Mouse (Mus musculus): ENCODE data around the gene Ifna2.

DNA sequence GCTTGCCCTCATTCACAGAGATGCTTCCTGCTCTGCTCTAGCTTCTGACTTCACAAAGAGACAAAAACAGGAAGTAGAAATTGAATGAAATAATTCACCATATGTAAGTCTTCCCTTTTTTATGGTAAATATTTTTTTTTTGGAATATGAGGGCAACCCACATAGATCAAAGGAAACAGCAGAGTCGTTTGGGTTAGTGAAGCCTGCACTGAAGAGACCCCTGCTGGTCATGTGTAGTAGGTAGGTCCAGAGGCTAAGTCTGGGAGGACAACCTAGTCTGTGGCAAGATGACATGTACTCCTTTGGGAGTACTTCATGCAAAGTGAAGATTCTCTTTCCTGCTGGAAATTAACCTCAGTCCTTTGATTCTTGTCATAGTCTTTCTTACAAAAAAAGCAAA lies 43.6 kb upstream of the Ifna2 start:
- TF ChIP-seq CTCF (IDR thresholded peaks at IDR 0.05; ENCODE audit: low read depth, low read length) (no peak), POLR2A (IDR thresholded peaks at IDR 0.05; ENCODE audit: borderline replicate concordance, low read depth, low read length) (no peak)

Data from bone marrow macrophage, adult 2 months (primary cell).